Mouse (Mus musculus) midbrain, embryonic 13.5 days (tissue): Measurements from ENCODE around the gene Lgr6. TPM values are rescaled to one million over a fixed set of nuclear protein-coding genes. Genes with fewer than 3 reads are reported as not detected.
A peak's percentile ranks its signal among the peaks of the same experiment; 100 is the strongest.

ENCODE experiments used
- ATAC-seq: fragments of 200-750 bp; cut with Nextera tagmentation; 2 replicates; pipeline ENCODE4 v1.8.0; 2017; ENCODE audit warnings: mild to moderate bottlenecking, moderate TSS enrichment, moderate library complexity
- H3K27ac ChIP-seq: fragments of 300-500 bp; sonication (generic); 2 replicates; pipeline ENCODE4 v1.5.1; 2015; ENCODE audit warnings: inconsistent platforms, mild to moderate bottlenecking, moderate library complexity
- H3K27me3 ChIP-seq: fragments of 300-500 bp; sonication (generic); 2 replicates; pipeline ENCODE4 v1.6.1; 2015; ENCODE audit warnings: mild to moderate bottlenecking, inconsistent platforms
- H3K36me3 ChIP-seq: fragments of 300-500 bp; sonication (generic); 2 replicates; pipeline ENCODE4 v1.6.1; 2015; ENCODE audit warnings: mild to moderate bottlenecking, inconsistent platforms
- H3K4me1 ChIP-seq: fragments of 300-500 bp; sonication (generic); replicated peaks from 2 replicates; pipeline ENCODE4 v1.6.1; 2015; ENCODE audit warnings: inconsistent platforms
- H3K4me2 ChIP-seq: fragments of 300-500 bp; sonication (generic); replicated peaks from 2 replicates; pipeline ENCODE4 v1.6.1; 2015; ENCODE audit warnings: moderate library complexity, mild to moderate bottlenecking, inconsistent platforms
- H3K4me3 ChIP-seq: fragments of 300-500 bp; sonication (generic); replicated peaks from 2 replicates; pipeline ENCODE4 v1.5.1; 2015; ENCODE audit warnings: mild to moderate bottlenecking, inconsistent platforms
- H3K9ac ChIP-seq: fragments of 300-500 bp; sonication (generic); replicated peaks from 2 replicates; pipeline ENCODE4 v1.6.1; 2015; ENCODE audit warnings: mild to moderate bottlenecking, inconsistent platforms
- H3K9me3 ChIP-seq: fragments of 300-500 bp; sonication (generic); 2 replicates; pipeline ENCODE4 v1.6.1; 2016; ENCODE audit warnings: mild to moderate bottlenecking, inconsistent platforms
- WGBS: fragments of 180-500 bp; shearing (Covaris S2); methylation state at CpG from one replicate; pipeline ENCODE4 v1.1.7; 2015; 5-methylcytosine and 5-hydroxymethylcytosine counted together
- polyA plus RNA-seq: library from polyadenylated mRNA; unstranded; fragments of >200 nt; fragmentation: Nextera tagmentation; extraction: Ambion mirVana; gene quantifications from 2 replicates; pipeline ENCODE4 v1.2.1, GENCODE M21; 2015

Lgr6 gene
- polyA plus RNA-seq, 1 experiment from 2014 or later: 0.44 TPM

- ATAC-seq: peak; percentile 61
Measured at GRCm38 (mm10) chr1:135136500-135136899, 31.4 kb upstream of the Lgr6 start.

GRCm38 (mm10) chr1:135135111-135135787, 30.2 kb upstream of the Lgr6 start:
- Histone ChIP-seq H3K27ac (no peak overlapping the region), H3K36me3 (no peaks in the 10 kb centered on the region), H3K9me3 (no peaks in the 10 kb centered on the region), H3K4me2 (no peak overlapping the region), H3K4me1 (0 out of 2 replicates have a peak, but pooled peaks cover 3% of the 10 kb centered on the region), H3K27me3 (0 out of 2 replicates have a peak, but pooled peaks cover 2% of the 10 kb centered on the region), H3K4me3 (no peak overlapping the region), H3K9ac (no peak overlapping the region)
- no peak for ATAC-seq
- 93% methylated on average over 8 of the region's 8 CpGs for WGBS

More at GRCm38 (mm10) chr1:135136500-135136899, 31.4 kb upstream of the Lgr6 start:
- H3K4me1 ChIP-seq: no peaks in the 10 kb centered on the region
- H3K4me3 ChIP-seq: no peak overlapping the region
- H3K9ac ChIP-seq: no peak overlapping the region
- no peak overlapping the region for H3K27ac ChIP-seq
- 0 out of 2 replicates have a peak, but pooled peaks cover 2% of the 10 kb centered on the region for H3K27me3 ChIP-seq
- no peak overlapping the region for H3K4me2 ChIP-seq
- H3K36me3 ChIP-seq: no peaks in the 10 kb centered on the region
- WGBS: 9% methylated on average over 1 of the region's 1 CpGs
- no peaks in the 10 kb centered on the region for H3K9me3 ChIP-seq

GRCm38 (mm10) chr1:135133678-135134435, 28.8 kb upstream of the Lgr6 start:
- Histone ChIP-seq H3K4me1 (peaks cover 7% of the 10 kb centered on the region), H3K36me3 (no peaks in the 10 kb centered on the region), H3K9me3 (no peaks in the 10 kb centered on the region), H3K27me3 (peaks cover 10% of the 10 kb centered on the region; the same call in 1 of the 2 replicates), H3K4me3 (no peak overlapping the region), H3K4me2 (no peak overlapping the region), H3K9ac (no peak overlapping the region), H3K27ac (no peak overlapping the region)
- 84% methylated on average over 10 of the region's 10 CpGs for WGBS
- no peak for ATAC-seq

GRCm38 (mm10) chr1:135132893-135133369, 27.9 kb upstream of the Lgr6 start:
- no peaks in the 10 kb centered on the region for H3K36me3 ChIP-seq
- H3K27ac ChIP-seq: no peak overlapping the region
- H3K9me3 ChIP-seq: no peaks in the 10 kb centered on the region
- WGBS: 93% methylated on average over 9 of the region's 9 CpGs
- H3K27me3 ChIP-seq: peaks cover 12% of the 10 kb centered on the region; the same call in 1 of the 2 replicates
- H3K9ac ChIP-seq: no peak overlapping the region
- ATAC-seq: no peak
- H3K4me3 ChIP-seq: no peak overlapping the region
- peaks cover 7% of the 10 kb centered on the region for H3K4me1 ChIP-seq
- H3K4me2 ChIP-seq: no peak overlapping the region

GRCm38 (mm10) chr1:135132473-135132872, 27.4 kb upstream of the Lgr6 start, which contains the start of gene Ptpn7:
Gene Ptpn7 (plus strand): TSS chr1:135132700.
- Histone ChIP-seq H3K27me3 (peaks cover 14% of the 10 kb centered on the region; the same call in 1 of the 2 replicates), H3K4me1 (peaks cover 7% of the 10 kb centered on the region), H3K9me3 (no peaks in the 10 kb centered on the region), H3K4me2 (no peak within 1 kb of the TSS), H3K27ac (no peak within 1 kb of the TSS), H3K9ac (no peak within 1 kb of the TSS), H3K4me3 (no peak within 1 kb of the TSS), H3K36me3 (no peaks in the 10 kb centered on the region)
- 40% methylated on average over 10 of the region's 10 CpGs for WGBS
- ATAC-seq: no peak

- WGBS: 63% methylated on average over 8 of the region's 8 CpGs
- H3K9me3 ChIP-seq: no peaks in the 10 kb centered on the region
- H3K36me3 ChIP-seq: no peaks in the 10 kb centered on the region
- no peak for ATAC-seq
- no peak overlapping the region for H3K9ac ChIP-seq
- H3K27ac ChIP-seq: no peak overlapping the region
- peaks cover 14% of the 10 kb centered on the region; the same call in 1 of the 2 replicates for H3K27me3 ChIP-seq
- peaks cover 7% of the 10 kb centered on the region for H3K4me1 ChIP-seq
- no peak overlapping the region for H3K4me2 ChIP-seq
- H3K4me3 ChIP-seq: no peak overlapping the region
Measured at GRCm38 (mm10) chr1:135131560-135131959, 26.5 kb upstream of the Lgr6 start.

- no peak for ATAC-seq
- Histone ChIP-seq H3K4me3 (no peak overlapping the region), H3K27ac (no peak overlapping the region), H3K36me3 (no peaks in the 10 kb centered on the region), H3K9me3 (no peaks in the 10 kb centered on the region), H3K4me1 (peaks cover 7% of the 10 kb centered on the region), H3K4me2 (no peak overlapping the region), H3K9ac (no peak overlapping the region), H3K27me3 (peaks cover 14% of the 10 kb centered on the region; the same call in 1 of the 2 replicates)
- 45% methylated on average over 6 of the region's 6 CpGs for WGBS
Measured at GRCm38 (mm10) chr1:135131034-135131433, 26.0 kb upstream of the Lgr6 start.

GRCm38 (mm10) chr1:135130376-135131018, 25.4 kb upstream of the Lgr6 start:
- H3K9me3 ChIP-seq: no peaks in the 10 kb centered on the region
- H3K27ac ChIP-seq: no peak overlapping the region
- peaks cover 7% of the 10 kb centered on the region for H3K4me1 ChIP-seq
- no peaks in the 10 kb centered on the region for H3K36me3 ChIP-seq
- H3K4me2 ChIP-seq: no peak overlapping the region
- H3K9ac ChIP-seq: no peak overlapping the region
- peaks cover 14% of the 10 kb centered on the region; the same call in 1 of the 2 replicates for H3K27me3 ChIP-seq
- no peak overlapping the region for H3K4me3 ChIP-seq
- WGBS: 71% methylated on average over 2 of the region's 2 CpGs
- ATAC-seq: no peak

GRCm38 (mm10) chr1:135129543-135130183, 24.6 kb upstream of the Lgr6 start:
- ATAC-seq: no peak
- Histone ChIP-seq H3K9ac (no peak overlapping the region), H3K36me3 (no peaks in the 10 kb centered on the region), H3K27ac (no peak overlapping the region), H3K4me2 (no peak overlapping the region), H3K27me3 (peaks cover 14% of the 10 kb centered on the region; the same call in 1 of the 2 replicates), H3K9me3 (no peaks in the 10 kb centered on the region), H3K4me3 (no peak overlapping the region), H3K4me1 (peaks cover 7% of the 10 kb centered on the region)
- WGBS: 55% methylated on average over 9 of the region's 9 CpGs

- WGBS: 26% methylated on average over 9 of the region's 9 CpGs
- ATAC-seq: no peak
- Histone ChIP-seq H3K4me3 (no peak overlapping the region), H3K4me1 (peaks cover 7% of the 10 kb centered on the region), H3K36me3 (no peaks in the 10 kb centered on the region), H3K27me3 (peaks cover 14% of the 10 kb centered on the region; the same call in 1 of the 2 replicates), H3K9ac (no peak overlapping the region), H3K4me2 (no peak overlapping the region), H3K9me3 (no peaks in the 10 kb centered on the region), H3K27ac (no peak overlapping the region)
Measured at GRCm38 (mm10) chr1:135128986-135129385, 23.9 kb upstream of the Lgr6 start.

- Histone ChIP-seq H3K27me3 (peaks cover 14% of the 10 kb centered on the region; the same call in 1 of the 2 replicates), H3K4me3 (no peak overlapping the region), H3K4me1 (peaks cover 7% of the 10 kb centered on the region), H3K9me3 (no peaks in the 10 kb centered on the region), H3K4me2 (no peak overlapping the region), H3K27ac (no peak overlapping the region), H3K36me3 (no peaks in the 10 kb centered on the region), H3K9ac (no peak overlapping the region)
- ATAC-seq: no peak
- 55% methylated on average over 6 of the region's 6 CpGs for WGBS
Measured at GRCm38 (mm10) chr1:135128011-135128441, 22.9 kb upstream of the Lgr6 start.
